Mouse (Mus musculus): ENCODE measurements around the gene Nudt21.

Gene Nudt21

GRCm38 (mm10) chr8:93998961-93999360 lies 37.9 kb downstream of the Nudt21 start:
- no peak for DNase-seq (ENCODE audit: low spot score)

GRCm38 (mm10) chr8:93989739-93990138 lies 47.1 kb downstream of the Nudt21 start:
- DNase-seq (ENCODE audit: low spot score): no peak

GRCm38 (mm10) chr8:93984731-93985130 lies 52.1 kb downstream of the Nudt21 start:
- no peak for DNase-seq (ENCODE audit: low spot score)

- DNase-seq (ENCODE audit: low spot score): no peak
Measured at GRCm38 (mm10) chr8:93983827-93984226, 53.0 kb downstream of the Nudt21 start.

- no peak for DNase-seq (ENCODE audit: low spot score)
Measured at GRCm38 (mm10) chr8:93981679-93982215, 55.1 kb downstream of the Nudt21 start.

- no peak for DNase-seq (ENCODE audit: low spot score)
Measured at GRCm38 (mm10) chr8:93980141-93980540, 56.7 kb downstream of the Nudt21 start.

- DNase-seq (ENCODE audit: low spot score): no peak
Measured at GRCm38 (mm10) chr8:93976446-93977211, 60.2 kb downstream of the Nudt21 start.

- no peak for DNase-seq (ENCODE audit: low spot score)
Measured at GRCm38 (mm10) chr8:93975358-93975757, 61.5 kb downstream of the Nudt21 start.

- DNase-seq (ENCODE audit: low spot score): no peak
Measured at GRCm38 (mm10) chr8:93974602-93975186, 62.1 kb downstream of the Nudt21 start.

GRCm38 (mm10) chr8:93973831-93974375 lies 62.9 kb downstream of the Nudt21 start:
- no peak for DNase-seq (ENCODE audit: low spot score)

GRCm38 (mm10) chr8:93972971-93973734 lies 63.7 kb downstream of the Nudt21 start:
- DNase-seq (ENCODE audit: low spot score): no peak

- no peak for DNase-seq (ENCODE audit: low spot score)
Measured at GRCm38 (mm10) chr8:93972211-93972610, 64.6 kb downstream of the Nudt21 start.

- DNase-seq (ENCODE audit: low spot score): no peak
Measured at GRCm38 (mm10) chr8:93971451-93971850, 65.4 kb downstream of the Nudt21 start.

GRCm38 (mm10) chr8:93969626-93970340 lies 67.0 kb downstream of the Nudt21 start:
- DNase-seq (ENCODE audit: low spot score): no peak

GRCm38 (mm10) chr8:93968293-93968692 lies 68.5 kb downstream of the Nudt21 start:
- no peak for DNase-seq (ENCODE audit: low spot score)
